Mouse (Mus musculus) embryonic fibroblast, embryonic 13.5 days (primary cell): ENCODE measurements at regions not wholly inside any gene's neighbourhood (a gene's known extent, or its start where the extent isn't known, plus 50 kb on each side); places are given as distances from the start of the nearest gene placed in this dataset.

ENCODE experiments used
- CTCF ChIP-seq: IDR thresholded peaks from 2 replicates; pipeline ENCODE4 v1.5.1; 2011; ENCODE audit warnings: mild to moderate bottlenecking, control low read depth, low read length, moderate library complexity, borderline replicate concordance; ENCODE audit not compliant: insufficient read depth
- POLR2A ChIP-seq: IDR thresholded peaks from 2 replicates; pipeline ENCODE4 v1.6.1; 2011; ENCODE audit warnings: low read depth, mild to moderate bottlenecking, control low read depth, low read length, moderate library complexity

GRCm38 (mm10) chr4:127419062-127419785 lies 61.2 kb upstream of the Gjb5 start:
- no peak for TF ChIP-seq POLR2A
- no peak for TF ChIP-seq CTCF
